In the genomic region with DNA sequence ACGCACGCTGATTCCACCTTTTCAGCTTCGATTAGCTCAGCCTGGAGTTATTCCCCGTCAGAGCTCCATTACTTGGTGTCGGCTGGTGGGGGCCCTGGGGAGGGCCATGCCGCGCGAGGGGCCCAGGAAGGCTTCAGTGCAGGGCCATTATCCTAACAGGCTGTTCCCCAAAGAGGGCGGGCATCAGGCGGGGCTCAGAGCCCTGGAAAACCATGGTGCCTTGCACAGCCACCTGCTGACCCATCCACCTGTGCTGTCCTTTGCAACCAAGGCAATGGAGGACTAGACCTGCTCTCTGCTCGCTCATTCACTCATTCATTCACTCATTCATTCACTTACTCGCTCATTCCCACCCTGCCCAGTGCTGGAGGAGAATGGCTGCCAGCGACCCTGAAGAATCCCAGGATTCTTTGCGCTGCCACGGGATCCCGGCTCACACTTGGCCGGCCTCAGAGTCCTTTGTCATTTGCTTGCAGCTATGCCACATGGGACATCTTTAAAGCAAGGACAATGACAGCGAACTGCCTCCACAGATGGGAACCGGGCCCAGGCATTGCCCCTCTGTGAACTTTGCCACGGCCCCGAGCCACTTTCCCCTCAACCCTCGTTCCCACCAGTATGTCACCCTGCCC, we compare ENCODE assay signal across 12 mouse cellular contexts.
DNase-seq lines count a peak whose midpoint lies in the region; ATAC-seq and TF ChIP-seq lines count a peak whose summit lies in the region.
"Had no signal": no experiment of that assay in that cellular context is flagged by ENCODE, and none has a peak within 500 bp of the region (broad histone marks: within the 10 kb centered on the region; RNA-seq: fewer than 3 reads in every experiment).

No protein-coding gene starts in this region.

- no peaks in the 10 kb centered on the region for H3K4me1 ChIP-seq in ES-Bruce4 (ENCODE audit: control insufficient read depth, insufficient read depth, low read length)
- H3K4me1 ChIP-seq in forebrain, embryonic 16.5 days (replicated peaks; ENCODE audit: control insufficient read depth, insufficient read depth, low read length) = peaks cover 10% of the 10 kb centered on the region
- H3K4me1 ChIP-seq in midbrain, embryonic 11.5 days (ENCODE audit: control insufficient read depth, insufficient read depth, low read length) = peaks cover 23% of the 10 kb centered on the region
- no peaks in the 10 kb centered on the region for H3K4me1 ChIP-seq in liver, postnatal 0 days (ENCODE audit: insufficient read depth)

- H3K27me3 ChIP-seq in ES-Bruce4 (ENCODE audit: control insufficient read depth, insufficient read depth, low read length, poor library complexity, severe bottlenecking) = no peaks in the 10 kb centered on the region
- H3K27me3 ChIP-seq in forebrain, embryonic 16.5 days (replicated peaks; ENCODE audit: control insufficient read depth, insufficient read depth, low read length) = peaks cover 3% of the 10 kb centered on the region; the same call in 1 of the 2 replicates
- H3K27me3 ChIP-seq in midbrain, embryonic 11.5 days (ENCODE audit: control insufficient read depth, insufficient read depth, low read length) = no peaks in the 10 kb centered on the region
- no peaks in the 10 kb centered on the region for H3K27me3 ChIP-seq in liver, postnatal 0 days (ENCODE audit: insufficient read depth, low read length)

- H3K9me3 ChIP-seq in ES-Bruce4 (replicated peaks; ENCODE audit: control insufficient read depth, insufficient read depth, low read length, poor library complexity, severe bottlenecking) = no peaks in the 10 kb centered on the region
- H3K9me3 ChIP-seq in forebrain, embryonic 16.5 days (ENCODE audit: control insufficient read depth, low read length) = no peaks in the 10 kb centered on the region
- no peaks in the 10 kb centered on the region for H3K9me3 ChIP-seq in midbrain, embryonic 11.5 days (ENCODE audit: control insufficient read depth, low read length)
- H3K9me3 ChIP-seq in liver, postnatal 0 days (ENCODE audit: low read length) = no peaks in the 10 kb centered on the region
- H3K9me3 ChIP-seq: G1E; heart, embryonic 15.5 days had no signal

- no peaks in the 10 kb centered on the region for H3K36me3 ChIP-seq in ES-Bruce4 (ENCODE audit: control insufficient read depth, insufficient read depth, low read length, poor library complexity, severe bottlenecking)
- no peaks in the 10 kb centered on the region for H3K36me3 ChIP-seq in forebrain, embryonic 16.5 days (ENCODE audit: control insufficient read depth, insufficient read depth)
- no peaks in the 10 kb centered on the region for H3K36me3 ChIP-seq in midbrain, embryonic 11.5 days (ENCODE audit: control insufficient read depth, insufficient read depth, low read length)
- no peaks in the 10 kb centered on the region for H3K36me3 ChIP-seq in liver, postnatal 0 days (replicated peaks; ENCODE audit: insufficient read depth, low read length)
- H3K36me3 ChIP-seq: G1E; heart, embryonic 15.5 days had no signal

- H3K27ac ChIP-seq in ES-Bruce4 (ENCODE audit: insufficient read depth, low read length) = no peak overlapping the region
- no peak overlapping the region for H3K27ac ChIP-seq in forebrain, embryonic 16.5 days (ENCODE audit: low read length)
- H3K27ac ChIP-seq in midbrain, embryonic 11.5 days (ENCODE audit: low read depth, low read length) = peak overlapping the region; percentile 72
- H3K27ac ChIP-seq in liver, postnatal 0 days (ENCODE audit: low read depth) = no peak overlapping the region
- H3K27ac ChIP-seq: heart, embryonic 15.5 days; kidney, postnatal 0 days had no signal

- TF ChIP-seq POLR2A in ES-Bruce4 (IDR thresholded peaks at IDR 0.05; ENCODE audit: insufficient read depth, low read length) = no peak

- H3K4me3 ChIP-seq in ES-Bruce4 (ENCODE audit: low read depth, low read length) = peak overlapping the region; percentile 63
- no peak overlapping the region for H3K4me3 ChIP-seq in forebrain, embryonic 16.5 days (replicated peaks; ENCODE audit: low read length)
- no peak overlapping the region for H3K4me3 ChIP-seq in midbrain, embryonic 11.5 days (ENCODE audit: low read depth, low read length)
- no peak overlapping the region for H3K4me3 ChIP-seq in liver, postnatal 0 days (ENCODE audit: low read depth, low read length)
- H3K4me3 ChIP-seq: heart, embryonic 15.5 days had no signal

- peak; percentile 16 to 18 for DNase-seq in cerebellum, postnatal 36 days
- peak; percentile 93 for DNase-seq in midbrain, embryonic 11.5 days (ENCODE audit: low spot score, missing footprints)
- DNase-seq in right cerebral cortex, postnatal 4 days = no peak
- no peak for DNase-seq in thymus, postnatal 36 days
- DNase-seq in liver, postnatal 0 days = no peak
- DNase-seq: liver; lung, postnatal 36 days had no signal

- no peak for TF ChIP-seq CTCF in ES-Bruce4 (IDR thresholded peaks at IDR 0.05; ENCODE audit: low read depth, low read length)
- no peak for TF ChIP-seq CTCF in liver, postnatal 0 days (IDR thresholded peaks at IDR 0.05; ENCODE audit: low read depth)

- WGBS in forebrain, embryonic 16.5 days = 32% methylated on average over 22 of the region's 22 CpGs
- 35% methylated on average over 22 of the region's 22 CpGs for WGBS in midbrain, embryonic 11.5 days
- WGBS in liver, postnatal 0 days (ENCODE audit: insufficient replicate concordance) = 56% methylated on average over 22 of the region's 22 CpGs

- peak overlapping the region; percentile 32 for H3K9ac ChIP-seq in ES-Bruce4 (ENCODE audit: low read depth, poor library complexity, severe bottlenecking)
- no peak overlapping the region for H3K9ac ChIP-seq in forebrain, embryonic 16.5 days (replicated peaks; ENCODE audit: low read depth, low read length)
- peak overlapping the region; percentile 51 for H3K9ac ChIP-seq in midbrain, embryonic 11.5 days (ENCODE audit: low read length)
- H3K9ac ChIP-seq in liver, postnatal 0 days (replicated peaks) = no peak overlapping the region
- H3K9ac ChIP-seq: heart, embryonic 15.5 days had no signal

- ATAC-seq in forebrain, embryonic 16.5 days = peak; percentile 36; the same call in 1 of the 2 replicates
- ATAC-seq in midbrain, embryonic 11.5 days (ENCODE audit: low FRiP score) = peak; percentile 69
- no peak for ATAC-seq in liver, postnatal 0 days

- H3K4me2 ChIP-seq in forebrain, embryonic 16.5 days (ENCODE audit: low read length) = peak overlapping the region; percentile 10
- H3K4me2 ChIP-seq in midbrain, embryonic 11.5 days = peak overlapping the region; percentile 39
- H3K4me2 ChIP-seq in liver, postnatal 0 days (ENCODE audit: low read depth, low read length) = no peak overlapping the region
- H3K4me2 ChIP-seq: heart, embryonic 15.5 days had no signal

- TF ChIP-seq EP300 in ES-Bruce4 (IDR thresholded peaks at IDR 0.05; ENCODE audit: insufficient read depth, low read depth, low read length) = no peak
- no peak for TF ChIP-seq EP300 in liver, postnatal 0 days (IDR thresholded peaks at IDR 0.05; ENCODE audit: low read depth)

Comparison
In these comparisons a context has a peak if more than half of its experiments do, and no peak if none do; other contexts are left out.
1. H3K9ac ChIP-seq: peak in ES-Bruce4 (single experiment) and midbrain, embryonic 11.5 days (single experiment); none in forebrain, embryonic 16.5 days (single experiment) and liver, postnatal 0 days (single experiment).
2. DNase-seq: peak in cerebellum, postnatal 36 days (2 of 2) and midbrain, embryonic 11.5 days (single experiment); none in right cerebral cortex, postnatal 4 days (single experiment), thymus, postnatal 36 days (0 of 2) and liver, postnatal 0 days (single experiment).